Mouse (Mus musculus) cerebellum, adult 9-10 months (tissue): ENCODE measurements around the gene Nfe2l1.

Experiments
- DNase-seq: peaks from one replicate; pipeline ENCODE4 v3.0.0; 2022

Gene Nfe2l1

DNA sequence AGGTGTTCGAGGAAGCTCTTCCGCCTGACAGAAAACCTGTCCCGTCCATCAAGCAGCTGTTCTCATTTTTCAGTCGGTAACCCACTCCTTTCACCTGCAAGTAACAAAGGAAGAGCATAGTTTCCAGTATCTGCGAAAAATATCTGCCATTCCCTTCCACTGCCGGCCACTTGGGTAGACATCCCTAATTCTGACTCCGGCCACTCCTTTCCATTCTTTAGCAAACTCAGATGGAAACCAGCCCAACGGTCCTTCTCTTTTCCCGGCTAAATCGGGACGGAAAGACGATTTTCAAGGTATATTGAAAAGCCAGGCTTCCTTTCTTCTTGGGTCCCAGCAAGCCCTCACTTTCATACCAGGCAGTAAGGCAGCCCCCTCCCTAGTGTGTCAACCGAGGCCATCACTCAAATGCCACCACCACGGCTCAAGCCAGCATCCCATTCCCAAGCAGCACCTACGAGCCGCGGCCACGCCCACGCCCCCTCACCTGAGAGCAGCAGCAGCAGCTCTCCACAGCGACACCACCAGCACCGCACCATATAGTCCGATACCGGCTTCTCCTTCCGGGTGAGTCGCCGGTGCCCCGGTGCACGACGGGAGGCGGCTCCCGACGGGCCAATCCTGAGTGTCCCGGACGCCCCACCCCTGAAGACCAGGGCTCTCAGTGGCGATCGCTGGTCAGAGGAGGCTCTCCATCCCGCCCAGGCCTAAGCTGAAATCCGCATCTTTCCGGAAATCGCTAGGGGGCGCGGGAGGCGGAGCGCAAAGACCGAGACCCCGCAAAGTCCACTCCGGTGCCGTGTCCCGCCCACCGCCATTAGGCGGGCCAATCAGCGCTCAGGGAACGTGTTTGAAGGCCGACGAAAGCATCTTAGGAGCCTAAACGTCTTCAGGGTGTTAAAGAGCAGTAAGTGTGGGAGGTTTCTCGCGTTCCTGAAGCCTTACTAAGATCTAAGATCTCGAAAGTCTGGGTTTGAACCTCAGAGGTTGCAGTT, 52.5 kb downstream of the Nfe2l1 start, which contains the start of gene Snx11:
Gene Snx11, minus strand, starts transcription at position 592 of the 995 bp plus-strand sequence.
- DNase-seq: peak; percentile 100

GRCm38 (mm10) chr11:96776068-96776467, 53.7 kb downstream of the Nfe2l1 start:
- DNase-seq: no peak

DNA sequence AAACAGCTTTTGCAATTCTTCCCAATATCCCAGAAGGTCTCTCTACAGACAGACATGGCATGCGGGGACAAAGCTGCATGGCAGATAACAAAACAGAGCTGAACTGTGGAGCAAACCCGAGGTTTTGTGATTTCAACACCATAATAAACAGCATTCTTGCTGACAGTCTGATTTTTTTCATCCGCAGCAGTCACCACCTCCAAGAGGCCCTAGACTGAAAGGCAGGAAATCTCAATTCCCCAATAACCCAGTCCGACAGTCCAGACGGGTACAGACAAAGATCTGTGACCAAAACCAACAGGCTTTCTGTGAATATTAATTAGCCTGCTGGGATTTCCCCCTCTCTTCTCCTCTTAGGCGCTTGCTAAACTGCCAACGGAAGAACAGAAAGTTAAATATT, 54.1 kb downstream of the Nfe2l1 start:
- no peak for DNase-seq

DNA sequence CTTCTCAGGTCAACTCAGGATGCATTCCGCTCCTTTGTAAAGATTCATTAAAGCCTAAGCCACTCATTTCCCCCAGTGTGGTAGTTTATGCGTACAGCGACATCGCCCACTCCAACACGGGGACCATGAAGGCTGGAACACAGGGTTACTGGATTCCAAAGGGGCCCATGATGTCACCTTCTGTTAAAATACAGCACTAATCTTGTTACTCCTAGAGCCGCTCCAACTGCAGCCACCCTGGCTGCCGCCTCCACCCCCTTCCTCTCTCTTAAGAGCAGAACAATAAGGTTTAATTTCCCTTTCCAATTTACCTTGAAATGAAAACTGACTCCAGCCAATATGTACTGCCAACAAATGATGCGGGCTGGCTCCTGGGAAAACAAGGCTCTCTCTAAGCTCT, 54.7 kb downstream of the Nfe2l1 start:
- DNase-seq: no peak

GRCm38 (mm10) chr11:96774536-96774935, 55.2 kb downstream of the Nfe2l1 start:
- no peak for DNase-seq

GRCm38 (mm10) chr11:96772413-96772812, 57.4 kb downstream of the Nfe2l1 start:
- no peak for DNase-seq

DNA sequence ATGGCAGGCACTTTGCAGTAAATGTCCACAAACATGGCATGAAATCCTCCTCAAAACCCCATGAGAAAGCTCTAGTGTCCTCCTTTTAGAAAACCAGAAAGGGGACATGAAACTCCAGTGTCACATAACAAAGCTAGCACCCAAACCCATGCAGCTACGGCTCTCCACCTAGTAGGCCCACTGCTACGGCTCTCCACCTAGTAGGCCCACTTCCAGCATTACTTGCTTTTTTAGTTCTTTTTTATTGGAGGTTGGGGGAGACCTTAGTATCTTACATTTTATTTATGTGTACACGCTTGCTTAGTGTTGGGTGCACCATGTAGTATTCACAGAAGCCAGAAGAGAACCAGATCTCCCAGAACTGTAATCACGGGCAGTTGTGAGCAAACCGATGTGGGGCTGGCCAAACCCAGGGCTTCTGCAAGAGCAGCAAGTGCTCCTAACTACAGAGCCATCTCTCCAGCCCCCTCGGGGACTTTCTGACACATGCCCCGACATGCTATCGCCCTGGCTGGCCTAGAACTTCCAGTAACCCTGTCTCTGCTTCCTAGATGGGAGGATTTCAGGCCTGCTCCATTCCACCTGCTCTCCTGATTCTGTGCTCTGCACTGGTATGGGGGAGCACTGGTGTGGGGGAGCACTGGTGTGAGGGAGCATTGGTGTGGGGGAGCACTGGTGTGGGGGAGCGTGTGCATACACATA, 58.3 kb downstream of the Nfe2l1 start:
- no peak for DNase-seq

DNA sequence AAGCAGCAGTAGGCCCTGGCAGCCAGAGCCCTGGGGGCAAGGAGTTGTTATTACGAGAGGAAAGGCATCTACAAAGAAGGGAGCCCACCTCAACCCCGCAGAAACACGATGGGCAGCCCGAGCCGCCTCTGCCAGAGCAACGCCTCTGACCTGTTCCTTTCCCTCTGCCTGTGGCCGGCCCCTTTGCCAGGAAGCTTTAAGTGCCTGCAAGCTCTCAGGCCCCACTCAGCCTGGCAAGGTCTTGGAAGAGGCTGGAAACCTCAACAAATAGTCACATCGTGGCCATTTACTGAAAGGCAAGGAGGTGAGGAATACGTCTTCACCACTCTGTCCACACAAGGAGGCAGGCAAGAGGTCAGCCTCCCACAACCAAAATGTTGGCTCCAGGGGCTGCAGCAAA, 61.5 kb downstream of the Nfe2l1 start:
- no peak for DNase-seq
